Mouse (Mus musculus) hindbrain, embryonic 14.5 days (tissue): ENCODE measurements at regions not wholly inside any gene's neighbourhood (a gene's known extent, or its start where the extent isn't known, plus 50 kb on each side); places are given as distances from the start of the nearest gene placed in this dataset.

Source experiments
- ATAC-seq: fragments of 200-750 bp; cut with Nextera tagmentation; 2 replicates; pipeline ENCODE4 v1.8.0; 2017; ENCODE audit warnings: moderate number of reproducible peaks, mild to moderate bottlenecking, moderate TSS enrichment, moderate library complexity; ENCODE audit not compliant: low FRiP score
- DNase-seq: peaks from one replicate; pipeline ENCODE4 v3.0.0-alpha.2; 2015; ENCODE audit warnings: low spot score
- H3K27ac ChIP-seq: fragments of 300-500 bp; sonication (generic); 2 replicates; pipeline ENCODE4 v1.5.1; 2014; ENCODE audit warnings: mild to moderate bottlenecking, moderate library complexity
- H3K27me3 ChIP-seq: fragments of 300-500 bp; sonication (generic); 2 replicates; pipeline ENCODE4 v1.6.1; 2014; ENCODE audit warnings: mild to moderate bottlenecking, low read length, mixed read lengths; ENCODE audit not compliant: control insufficient read depth, insufficient read depth
- H3K36me3 ChIP-seq: fragments of 300-500 bp; sonication (generic); replicated peaks from 2 replicates; pipeline ENCODE4 v1.6.1; 2014; ENCODE audit not compliant: control insufficient read depth, insufficient read depth
- H3K4me1 ChIP-seq: fragments of 300-500 bp; sonication (generic); replicated peaks from 2 replicates; pipeline ENCODE4 v1.6.1; 2014; ENCODE audit warnings: antibody characterized with exemption, low read length, mixed read lengths; ENCODE audit not compliant: control insufficient read depth, insufficient read depth
- H3K4me2 ChIP-seq: fragments of 300-500 bp; sonication (generic); replicated peaks from 2 replicates; pipeline ENCODE4 v1.6.1; 2014; ENCODE audit warnings: mild to moderate bottlenecking, moderate library complexity
- H3K4me3 ChIP-seq: fragments of 300-500 bp; sonication (generic); replicated peaks from 2 replicates; pipeline ENCODE4 v1.5.1; 2014; ENCODE audit warnings: mild to moderate bottlenecking, low read length
- H3K9ac ChIP-seq: fragments of 300-500 bp; sonication (generic); 2 replicates; pipeline ENCODE4 v1.6.1; 2014
- H3K9me3 ChIP-seq: fragments of 300-500 bp; sonication (generic); 2 replicates; pipeline ENCODE4 v1.6.1; 2016; ENCODE audit warnings: low read length; ENCODE audit not compliant: control insufficient read depth
- WGBS: fragments of 180-500 bp; shearing (Covaris S2); extraction: QIAGEN DNeasy Blood & Tissue Kit; methylation state at CpG from one replicate; pipeline ENCODE4 v1.1.7; 2014; 5-methylcytosine and 5-hydroxymethylcytosine counted together

GRCm38 (mm10) chr3:41460131-41460530 is 95.4 kb upstream of the Jade1 start:
- H3K9me3 ChIP-seq: no peaks in the 10 kb centered on the region
- no peak for ATAC-seq
- no peak overlapping the region for H3K4me3 ChIP-seq
- no peak overlapping the region for H3K27ac ChIP-seq
- H3K4me2 ChIP-seq: no peak overlapping the region
- H3K9ac ChIP-seq: no peak overlapping the region
- no peaks in the 10 kb centered on the region for H3K36me3 ChIP-seq
- H3K27me3 ChIP-seq: no peaks in the 10 kb centered on the region
- 94% methylated on average over 4 of the region's 4 CpGs for WGBS
- no peaks in the 10 kb centered on the region for H3K4me1 ChIP-seq
- no peak for DNase-seq

DNA sequence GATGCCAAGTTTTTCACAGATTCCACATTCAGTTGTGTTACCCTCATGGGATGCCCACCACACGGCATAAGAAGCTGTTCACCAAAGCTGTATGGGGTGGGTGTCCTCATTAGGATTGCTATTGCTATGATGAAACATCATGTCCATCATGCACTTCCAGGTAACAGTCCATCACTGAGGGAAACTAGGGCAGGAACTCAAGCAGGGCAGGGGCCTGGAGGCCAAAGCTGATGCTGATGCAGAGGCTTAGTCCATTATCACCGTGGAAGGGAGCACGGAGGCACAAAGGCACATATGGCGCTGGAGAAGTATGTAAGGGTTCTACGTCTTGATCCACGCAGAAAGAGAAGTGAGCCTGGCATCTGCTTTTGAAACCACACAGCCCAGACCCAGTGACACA is 97.4 kb upstream of the Jade1 start:
- Histone ChIP-seq H3K4me2 (no peak overlapping the region), H3K4me3 (no peak overlapping the region), H3K4me1 (no peaks in the 10 kb centered on the region), H3K9me3 (no peaks in the 10 kb centered on the region), H3K27ac (no peak overlapping the region), H3K36me3 (no peaks in the 10 kb centered on the region), H3K27me3 (no peaks in the 10 kb centered on the region), H3K9ac (no peak overlapping the region)
- WGBS: 94% methylated on average over 6 of the region's 6 CpGs
- no peak for DNase-seq
- no peak for ATAC-seq

DNA sequence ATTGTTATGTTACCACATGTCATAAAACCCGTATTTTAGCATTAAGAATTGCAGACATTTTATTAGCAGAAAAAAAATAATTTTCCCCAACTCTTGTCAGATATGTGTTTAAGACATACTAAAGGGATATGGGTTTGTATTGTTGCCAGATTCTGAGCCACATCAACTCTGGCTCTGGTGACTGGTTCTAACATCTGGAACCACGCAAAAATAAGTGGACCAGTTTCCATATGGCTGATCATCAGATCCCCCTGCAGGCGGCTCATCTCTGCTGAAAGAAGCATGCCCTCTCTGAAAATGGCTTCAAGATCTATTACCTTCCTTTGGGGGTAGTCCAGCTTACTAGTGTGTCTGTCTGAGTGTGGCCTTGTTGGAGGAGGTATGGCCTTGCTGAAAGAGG is 102.0 kb upstream of the Jade1 start:
- Histone ChIP-seq H3K4me3 (no peak overlapping the region), H3K9ac (no peak overlapping the region), H3K27me3 (no peaks in the 10 kb centered on the region), H3K27ac (no peak overlapping the region), H3K4me2 (no peak overlapping the region), H3K9me3 (no peaks in the 10 kb centered on the region), H3K4me1 (no peaks in the 10 kb centered on the region), H3K36me3 (no peaks in the 10 kb centered on the region)
- WGBS: 76% methylated on average over 3 of the region's 3 CpGs
- DNase-seq (no peak), ATAC-seq (no peak)

DNA sequence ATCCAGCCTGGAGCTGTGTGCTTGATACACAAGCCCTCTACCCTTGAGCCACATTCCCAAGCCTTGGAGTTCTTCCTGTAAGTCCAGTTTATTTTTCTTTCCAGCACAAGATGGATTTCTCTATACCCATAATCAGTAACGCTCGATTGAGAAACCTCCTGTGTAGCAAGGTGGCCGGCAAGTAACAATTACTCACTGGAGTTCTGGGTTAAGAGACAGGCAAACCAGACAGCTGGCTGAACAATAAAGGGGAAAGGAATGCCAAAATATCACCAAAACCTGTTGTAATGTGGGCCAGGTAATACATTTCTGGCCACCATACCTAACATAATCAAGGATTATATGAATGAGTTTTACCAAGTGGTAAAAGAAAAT is 102.8 kb upstream of the Jade1 start:
- no peaks in the 10 kb centered on the region for H3K9me3 ChIP-seq
- H3K4me1 ChIP-seq: no peaks in the 10 kb centered on the region
- ATAC-seq: no peak
- H3K36me3 ChIP-seq: no peaks in the 10 kb centered on the region
- no peak for DNase-seq
- no peak overlapping the region for H3K9ac ChIP-seq
- no peaks in the 10 kb centered on the region for H3K27me3 ChIP-seq
- H3K4me2 ChIP-seq: no peak overlapping the region
- H3K4me3 ChIP-seq: no peak overlapping the region
- H3K27ac ChIP-seq: no peak overlapping the region
- WGBS: 69% methylated on average over 3 of the region's 3 CpGs

- 69% methylated on average over 3 of the region's 3 CpGs for WGBS
- H3K27ac ChIP-seq: no peak overlapping the region
- H3K9me3 ChIP-seq: no peaks in the 10 kb centered on the region
- no peaks in the 10 kb centered on the region for H3K4me1 ChIP-seq
- no peak overlapping the region for H3K4me3 ChIP-seq
- DNase-seq: no peak
- H3K27me3 ChIP-seq: no peaks in the 10 kb centered on the region
- H3K9ac ChIP-seq: no peak overlapping the region
- H3K4me2 ChIP-seq: no peak overlapping the region
- no peak for ATAC-seq
- no peaks in the 10 kb centered on the region for H3K36me3 ChIP-seq
Observed at GRCm38 (mm10) chr3:41452020-41452715, 103.4 kb upstream of the Jade1 start.

- Histone ChIP-seq H3K9ac (no peak overlapping the region), H3K27me3 (no peaks in the 10 kb centered on the region), H3K4me3 (no peak overlapping the region), H3K36me3 (no peaks in the 10 kb centered on the region), H3K27ac (no peak overlapping the region), H3K9me3 (no peaks in the 10 kb centered on the region), H3K4me1 (no peaks in the 10 kb centered on the region), H3K4me2 (no peak overlapping the region)
- DNase-seq (no peak), ATAC-seq (no peak)
- 73% methylated on average over 1 of the region's 1 CpGs for WGBS
Observed at GRCm38 (mm10) chr3:41450696-41451095, 104.8 kb upstream of the Jade1 start.

- Histone ChIP-seq H3K27me3 (no peaks in the 10 kb centered on the region), H3K27ac (no peak overlapping the region), H3K9me3 (no peaks in the 10 kb centered on the region), H3K9ac (no peak overlapping the region), H3K4me1 (no peaks in the 10 kb centered on the region), H3K36me3 (no peaks in the 10 kb centered on the region), H3K4me2 (no peak overlapping the region), H3K4me3 (no peak overlapping the region)
- ATAC-seq (no peak), DNase-seq (no peak)
- 89% methylated on average over 9 of the region's 9 CpGs for WGBS
Observed at GRCm38 (mm10) chr3:41444243-41444753, 111.2 kb upstream of the Jade1 start.

- H3K4me2 ChIP-seq: no peak overlapping the region
- H3K36me3 ChIP-seq: no peaks in the 10 kb centered on the region
- DNase-seq (no peak), ATAC-seq (no peak)
- H3K9ac ChIP-seq: no peak overlapping the region
- 93% methylated on average over 8 of the region's 8 CpGs for WGBS
- H3K4me1 ChIP-seq: no peaks in the 10 kb centered on the region
- no peak overlapping the region for H3K4me3 ChIP-seq
- H3K27me3 ChIP-seq: no peaks in the 10 kb centered on the region
- H3K9me3 ChIP-seq: no peaks in the 10 kb centered on the region
- H3K27ac ChIP-seq: no peak overlapping the region
Observed at GRCm38 (mm10) chr3:41436238-41436637, 119.3 kb upstream of the Jade1 start.

GRCm38 (mm10) chr3:41433106-41433505 is 122.4 kb upstream of the Jade1 start:
- no peak overlapping the region for H3K27ac ChIP-seq
- no peak overlapping the region for H3K4me3 ChIP-seq
- H3K9me3 ChIP-seq: no peaks in the 10 kb centered on the region
- DNase-seq (no peak), ATAC-seq (no peak)
- H3K4me1 ChIP-seq: no peaks in the 10 kb centered on the region
- no peak overlapping the region for H3K4me2 ChIP-seq
- WGBS: 72% methylated on average over 3 of the region's 3 CpGs
- no peak overlapping the region for H3K9ac ChIP-seq
- H3K27me3 ChIP-seq: no peaks in the 10 kb centered on the region
- no peaks in the 10 kb centered on the region for H3K36me3 ChIP-seq

GRCm38 (mm10) chr3:41432376-41432775 is 123.2 kb upstream of the Jade1 start:
- H3K9ac ChIP-seq: no peak overlapping the region
- H3K9me3 ChIP-seq: no peaks in the 10 kb centered on the region
- DNase-seq (no peak), ATAC-seq (no peak)
- H3K4me1 ChIP-seq: no peaks in the 10 kb centered on the region
- no peak overlapping the region for H3K4me2 ChIP-seq
- no peak overlapping the region for H3K27ac ChIP-seq
- H3K4me3 ChIP-seq: no peak overlapping the region
- no peaks in the 10 kb centered on the region for H3K36me3 ChIP-seq
- H3K27me3 ChIP-seq: no peaks in the 10 kb centered on the region
- WGBS: 88% methylated on average over 5 of the region's 5 CpGs
